Mouse (Mus musculus) brain, embryonic 14.5 days (tissue): ENCODE results near the gene Baiap2.

Experiments
- CTCF ChIP-seq: fragments of 200-500 bp; IDR thresholded peaks from 2 replicates; pipeline ENCODE4 v1.5.1; 2012; ENCODE audit warnings: inconsistent platforms, mild to moderate bottlenecking, moderate library complexity, borderline replicate concordance; ENCODE audit not compliant: insufficient read depth, insufficient read length; ENCODE audit errors: extremely low read depth
- POLR2A ChIP-seq: fragments of 200-500 bp; IDR thresholded peaks from 2 replicates; pipeline ENCODE4 v1.6.1; 2012; ENCODE audit warnings: mild to moderate bottlenecking, inconsistent platforms, borderline replicate concordance; ENCODE audit not compliant: poor library complexity, insufficient read depth, insufficient read length, severe bottlenecking; ENCODE audit errors: extremely low read depth

- TF ChIP-seq CTCF (no peak), POLR2A (no peak)
These were observed 10.8 kb upstream of the Baiap2 start for GRCm38 (mm10) chr11:119931809-119932208.
